Mouse (Mus musculus) stomach, postnatal 0 days (tissue): ENCODE results near the gene Mtln.

Experiments
- CTCF ChIP-seq: IDR thresholded peaks from 2 replicates; pipeline ENCODE4 v1.5.1; 2016; ENCODE audit warnings: antibody characterized with exemption, low read depth, mild to moderate bottlenecking, moderate library complexity
- EP300 ChIP-seq: optimal IDR thresholded peaks from 2 replicates; pipeline ENCODE3; 2016; ENCODE audit warnings: antibody characterized with exemption

GRCm38 (mm10) chr2:127751849-127752610 is 40.3 kb downstream of the Mtln start:
- no peak for TF ChIP-seq CTCF
- TF ChIP-seq EP300: no peak
